Mouse (Mus musculus) heart, postnatal 36 days (tissue): Measurements from ENCODE around the gene Robo1. TPM values are rescaled to one million over a fixed set of nuclear protein-coding genes. Genes with fewer than 3 reads are reported as not detected.
A peak's percentile ranks its signal among the peaks of the same experiment; 100 is the strongest.

ENCODE experiments used
- DNase-seq, 2 experiments: peaks; one replicate each; pipeline ENCODE4 v3.0.0; 2021 to 2022
- intact Hi-C: fragments of 180-260 bp; cut with DNase I; formaldehyde crosslinking; loops from one replicate; pipeline ENCODE4 v1.15.1; 2025
- total RNA-seq, 2 experiments: library from RNA; stranded (reverse); gene quantifications; 2 replicates each; pipeline ENCODE4 v1.2.3; 2021

Robo1 gene
- total RNA-seq, 2 experiments from 2014 or later = 1.4 TPM

GRCm38 (mm10) chr16:72897125-72897524 lies 589.0 kb downstream of the Robo1 start:
- DNase-seq = no peak
- intact Hi-C loops = no loop called here

- no peak for DNase-seq
- intact Hi-C loops = no loop called here
Measured at GRCm38 (mm10) chr16:72908895-72909294, 600.8 kb downstream of the Robo1 start.

- DNase-seq = peak; percentile 13 to 25
- intact Hi-C loops = no loop called here
Measured at GRCm38 (mm10) chr16:72913134-72913533, 605.0 kb downstream of the Robo1 start.

DNA sequence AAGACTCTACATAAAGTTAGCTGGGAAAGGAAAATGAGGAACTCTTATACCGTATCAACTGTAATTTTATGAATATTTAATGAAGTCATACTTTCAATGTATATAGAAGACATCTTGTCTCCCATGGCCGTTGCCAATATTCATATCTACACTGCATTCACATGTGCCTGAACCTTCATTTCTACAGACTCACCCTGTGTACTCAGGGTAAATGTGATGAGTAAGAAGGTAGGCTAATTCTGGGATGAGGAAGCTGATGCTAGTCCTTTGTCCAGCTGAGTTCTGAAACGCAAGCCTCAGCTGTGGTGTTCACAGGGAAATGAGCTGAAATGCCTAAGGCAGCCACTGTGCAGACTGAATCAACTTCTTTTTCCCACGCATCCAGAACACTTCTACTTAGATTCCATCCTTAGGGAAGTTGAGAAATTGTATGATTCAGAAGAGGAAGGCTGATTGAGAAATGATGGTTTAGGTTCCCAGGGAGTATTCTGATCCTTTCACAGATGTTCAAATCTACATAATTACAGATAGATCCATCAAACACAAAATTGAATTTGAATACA lies 606.0 kb downstream of the Robo1 start:
- intact Hi-C loops = no loop called here
- DNase-seq = no peak

GRCm38 (mm10) chr16:72920013-72920412 lies 611.9 kb downstream of the Robo1 start:
- no peak for DNase-seq
- intact Hi-C loops = no loop called here

- DNase-seq = peak; percentile 66 to 73
- intact Hi-C loops = loop anchor here (5.0 kb wide), 1 partner anchor 48 kb away; no protein-coding TSS in a partner anchor
Measured at GRCm38 (mm10) chr16:72924423-72925224, 616.5 kb downstream of the Robo1 start.

DNA sequence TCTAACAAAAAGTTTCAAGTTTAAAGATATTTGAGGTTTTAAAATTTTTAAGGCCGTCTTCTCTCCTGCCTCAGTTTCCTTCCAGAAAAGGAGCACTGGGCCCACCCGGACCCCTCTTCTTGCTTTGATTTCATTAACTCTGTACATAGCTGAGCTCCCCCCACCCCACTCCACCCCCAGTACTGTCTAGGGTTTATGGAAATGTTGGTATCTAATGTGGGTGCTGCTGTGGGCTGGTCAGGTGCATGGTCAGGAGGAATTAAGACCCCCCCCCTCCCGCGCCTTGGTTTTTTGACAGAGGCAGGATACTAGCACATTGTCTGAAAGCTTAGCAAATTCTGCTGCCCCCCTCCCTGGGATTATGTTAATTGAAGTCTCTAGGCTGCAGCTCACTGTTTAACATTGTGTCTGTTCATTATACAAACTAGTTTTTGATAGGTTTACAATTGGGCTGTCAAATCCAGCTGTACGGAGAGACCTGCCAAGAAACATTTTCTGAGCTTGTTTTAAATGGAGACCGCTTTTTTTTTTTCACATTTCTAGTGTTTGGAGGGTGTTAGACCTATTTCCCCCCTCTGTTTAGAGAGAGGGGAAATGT lies 620.5 kb downstream of the Robo1 start:
- DNase-seq = no peak
- intact Hi-C loops = loop anchor here (5.0 kb wide), 1 partner anchor 44 kb away; no protein-coding TSS in a partner anchor

GRCm38 (mm10) chr16:72930871-72931270 lies 622.8 kb downstream of the Robo1 start:
- intact Hi-C loops = no loop called here
- DNase-seq = no peak

DNA sequence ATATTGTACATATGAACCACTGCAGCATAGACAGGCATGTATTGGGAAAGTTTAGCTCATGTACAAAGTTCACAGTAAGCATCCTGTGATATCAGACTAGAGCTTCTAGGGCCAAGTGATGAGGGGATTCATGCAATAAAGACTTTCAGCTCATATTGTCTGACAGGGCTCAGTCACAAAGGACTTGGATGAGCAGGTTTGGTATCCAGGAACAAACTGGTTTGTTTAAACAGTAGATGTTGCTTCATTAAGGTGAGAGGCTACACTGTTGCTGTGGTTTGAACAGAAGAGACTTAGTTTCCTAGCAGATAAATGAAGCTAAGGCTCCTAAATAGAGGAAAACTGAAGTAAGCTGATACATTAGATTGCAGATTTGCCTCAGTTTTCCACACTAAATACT lies 626.8 kb downstream of the Robo1 start:
- intact Hi-C loops = no loop called here
- DNase-seq = no peak

DNA sequence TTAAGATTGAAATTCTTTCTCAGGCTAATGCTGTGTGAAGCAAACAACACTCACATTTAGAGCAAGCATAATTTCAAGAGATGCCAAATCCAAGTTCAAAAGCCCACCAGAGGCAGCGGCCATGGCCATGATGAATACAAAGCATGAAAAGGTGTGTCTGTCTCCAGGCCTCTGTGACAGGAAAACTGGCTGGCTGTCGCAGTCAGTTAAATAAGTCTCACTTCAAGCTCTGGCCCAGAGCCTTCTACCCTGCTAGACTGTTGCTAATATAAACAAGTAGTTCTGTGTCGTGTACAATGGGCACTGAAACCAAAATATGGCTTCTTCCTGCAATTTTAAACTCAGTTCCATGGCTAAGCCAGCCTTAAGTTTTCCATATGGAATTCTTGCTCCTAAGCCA lies 629.1 kb downstream of the Robo1 start:
- intact Hi-C loops = no loop called here
- DNase-seq = no peak

DNA sequence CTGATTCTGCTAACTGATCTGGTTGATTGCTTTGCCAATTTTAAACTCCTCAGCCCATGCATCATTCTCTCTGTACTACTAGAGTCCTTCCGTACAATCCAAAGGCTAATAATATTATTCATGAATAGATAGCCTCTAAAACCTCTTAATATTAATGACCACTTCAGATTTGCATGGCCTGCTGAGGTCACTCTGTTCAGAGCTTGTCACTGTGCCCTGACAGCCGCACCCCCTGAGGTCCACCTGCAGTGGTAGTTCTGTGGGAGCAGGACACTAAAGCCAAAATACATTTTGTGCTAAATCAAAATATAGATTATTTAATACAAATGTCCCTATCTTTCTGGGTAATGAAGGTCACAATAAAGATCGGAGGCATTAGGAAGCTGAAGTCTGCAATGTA lies 631.8 kb downstream of the Robo1 start:
- no peak for DNase-seq
- intact Hi-C loops = no loop called here

- DNase-seq = no peak
- intact Hi-C loops = no loop called here
Measured at GRCm38 (mm10) chr16:72940786-72941185, 632.7 kb downstream of the Robo1 start.

GRCm38 (mm10) chr16:72944403-72944802 lies 636.3 kb downstream of the Robo1 start:
- intact Hi-C loops = no loop called here

GRCm38 (mm10) chr16:72951969-72952368 lies 643.9 kb downstream of the Robo1 start:
- no peak for DNase-seq
- intact Hi-C loops = no loop called here

More at GRCm38 (mm10) chr16:72944403-72944802, 636.3 kb downstream of the Robo1 start:
- DNase-seq = no peak

- intact Hi-C loops = no loop called here
- DNase-seq = no peak
Measured at GRCm38 (mm10) chr16:72959018-72959702, 651.1 kb downstream of the Robo1 start.

- intact Hi-C loops = no loop called here
- DNase-seq = no peak
Measured at GRCm38 (mm10) chr16:72959823-72960222, 651.7 kb downstream of the Robo1 start.

DNA sequence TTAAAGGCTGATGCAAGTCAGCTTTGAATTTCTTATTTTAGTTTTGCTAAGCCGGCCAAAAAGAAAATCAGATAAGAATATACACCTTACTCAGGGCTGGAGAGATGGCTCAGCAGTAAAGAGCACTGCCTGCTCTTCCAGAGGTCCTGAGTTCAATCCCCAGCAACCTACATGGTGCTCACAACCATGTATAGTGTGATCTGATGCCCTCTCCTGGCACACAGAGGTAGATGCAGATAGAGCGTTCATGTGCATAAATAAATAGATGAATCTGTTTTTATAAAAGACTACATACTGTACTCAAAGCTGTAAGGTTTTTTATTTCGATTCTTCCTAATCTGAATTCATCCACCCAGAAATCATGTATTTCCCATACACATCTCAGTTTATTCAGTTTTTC lies 655.7 kb downstream of the Robo1 start:
- no peak for DNase-seq
- intact Hi-C loops = no loop called here

DNA sequence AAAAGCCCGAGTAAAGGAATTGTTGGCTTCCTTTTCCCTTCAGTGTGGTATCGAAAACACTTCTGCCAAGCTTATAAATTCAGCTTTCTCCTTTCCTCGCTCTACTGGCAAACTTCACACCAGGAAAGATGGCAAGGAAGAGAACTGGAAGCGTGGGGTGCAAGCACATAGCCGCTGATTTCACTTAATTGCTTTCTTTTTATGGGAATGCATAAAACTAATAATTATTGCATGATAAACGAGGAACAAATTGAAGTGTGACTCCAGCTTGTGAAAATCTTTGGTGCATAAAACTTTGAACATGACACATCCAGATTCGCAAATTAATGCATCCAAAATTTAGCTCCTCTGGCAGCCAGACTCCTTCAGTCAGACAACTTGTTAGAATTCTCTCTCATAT lies 659.4 kb downstream of the Robo1 start:
- DNase-seq = no peak
- intact Hi-C loops = no loop called here

- DNase-seq = no peak
- intact Hi-C loops = loop anchor here (5.0 kb wide), 1 partner anchor 43 kb away; no protein-coding TSS in a partner anchor
Measured at GRCm38 (mm10) chr16:72969990-72970389, 661.9 kb downstream of the Robo1 start.

DNA sequence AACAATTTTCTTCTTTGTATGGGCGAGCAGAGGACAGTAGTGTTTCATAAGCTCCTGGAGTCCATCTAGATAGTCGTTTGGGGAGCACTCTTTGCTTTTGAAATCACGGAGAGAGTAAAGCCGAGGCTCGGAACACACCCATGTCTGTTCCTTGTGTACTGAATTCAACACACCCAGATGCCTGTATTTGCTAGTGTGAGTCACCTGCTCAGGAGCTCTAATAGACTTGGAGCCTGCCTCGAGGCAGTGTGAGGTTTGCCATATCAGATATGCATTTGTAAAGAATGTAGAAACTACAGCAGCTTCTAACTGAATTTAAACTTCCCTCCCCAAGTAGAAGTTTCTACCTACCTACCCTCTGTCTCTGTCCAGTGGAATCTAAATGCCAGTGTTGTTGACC lies 665.6 kb downstream of the Robo1 start:
- intact Hi-C loops = loop anchor here (5.0 kb wide), 1 partner anchor 46 kb away; no protein-coding TSS in a partner anchor
- DNase-seq = no peak

DNA sequence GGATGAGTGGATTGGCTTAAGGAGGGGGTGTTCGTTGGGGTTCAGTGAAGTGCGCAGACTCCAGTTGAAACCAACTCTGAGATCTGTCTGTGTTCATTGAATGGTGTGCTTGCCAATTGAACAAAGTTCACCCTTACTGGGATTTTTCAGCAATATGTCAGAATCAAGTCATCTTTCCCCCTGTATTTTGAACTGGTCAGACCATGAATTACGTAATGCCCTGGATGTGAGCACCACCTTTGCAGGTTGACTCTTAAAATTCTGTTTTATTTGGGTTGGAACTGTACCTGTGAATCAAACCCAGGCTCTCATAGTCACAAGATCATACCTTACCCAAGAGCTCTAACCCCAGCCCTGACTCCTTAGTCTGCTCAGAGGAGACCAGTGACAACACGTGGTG lies 666.6 kb downstream of the Robo1 start:
- no peak for DNase-seq
- intact Hi-C loops = loop anchor here (5.0 kb wide), 1 partner anchor 47 kb away; no protein-coding TSS in a partner anchor
